Mouse (Mus musculus) testis, postnatal 10 days (tissue): Measurements from ENCODE around the gene Gm20806.
"Not testable (repeated sequence)": the region's sequence is repeated elsewhere in the genome, so short reads cannot be mapped to it uniquely, and the experiment has no call there.

Experiments
- DNase-seq: peaks from one replicate; pipeline ENCODE4 v3.0.0; 2021; ENCODE audit warnings: low spot score

Gm20806 gene

GRCm38 (mm10) chrY:78837956-78838355 lies at the start of gene Gm20806:
Gene Gm20806 (minus strand): TSS chrY:78838056.
- DNase-seq, result not testable (repeated sequence)
